Mouse (Mus musculus): ENCODE measurements around the gene Tns3.

- TF ChIP-seq CTCF (IDR thresholded peaks at IDR 0.05; ENCODE audit: insufficient read depth, low read depth, low read length), result no peak
- TF ChIP-seq POLR2A (IDR thresholded peaks at IDR 0.05; ENCODE audit: insufficient read depth, low read depth, low read length), result no peak
Observed at GRCm38 (mm10) chr11:8534893-8535292, 129.4 kb downstream of the Tns3 start.
